Mouse (Mus musculus) bone marrow, adult 2 months (tissue): ENCODE results near the gene St8sia1.

ENCODE experiments used
- CTCF ChIP-seq: fragments of 200-500 bp; IDR thresholded peaks from 2 replicates; pipeline ENCODE4 v1.5.1; 2011; ENCODE audit warnings: low read length, control low read depth; ENCODE audit not compliant: control insufficient read depth, insufficient read depth
- POLR2A ChIP-seq: fragments of 200-500 bp; IDR thresholded peaks from 2 replicates; pipeline ENCODE4 v1.6.1; 2011; ENCODE audit warnings: low read depth, mild to moderate bottlenecking, control low read depth, low read length, borderline replicate concordance; ENCODE audit not compliant: control insufficient read depth

- TF ChIP-seq CTCF (no peak), POLR2A (no peak)
Observed at GRCm38 (mm10) chr6:142869715-142870422, 94.4 kb downstream of the St8sia1 start.
